Mouse (Mus musculus) layer of hippocampus, adult 18-20 months (tissue): ENCODE data around the gene Nfia. TPM values are rescaled to one million over a fixed set of nuclear protein-coding genes. Genes with fewer than 3 reads are reported as not detected.

Experiments
- DNase-seq, 2 experiments: peaks; one replicate each; pipeline ENCODE4 v3.0.0; 2022; ENCODE audit warnings: low spot score in 2 of 2
- total RNA-seq, 2 experiments: library from RNA; stranded (reverse); gene quantifications; 2 replicates each; pipeline ENCODE4 v1.2.3; 2021

Nfia gene
- total RNA-seq, 2 experiments from 2014 or later, result 94.5 to 95.9 TPM

GRCm38 (mm10) chr4:97765341-97766020 is 7.1 kb upstream of the Nfia start:
- no peak for DNase-seq

DNA sequence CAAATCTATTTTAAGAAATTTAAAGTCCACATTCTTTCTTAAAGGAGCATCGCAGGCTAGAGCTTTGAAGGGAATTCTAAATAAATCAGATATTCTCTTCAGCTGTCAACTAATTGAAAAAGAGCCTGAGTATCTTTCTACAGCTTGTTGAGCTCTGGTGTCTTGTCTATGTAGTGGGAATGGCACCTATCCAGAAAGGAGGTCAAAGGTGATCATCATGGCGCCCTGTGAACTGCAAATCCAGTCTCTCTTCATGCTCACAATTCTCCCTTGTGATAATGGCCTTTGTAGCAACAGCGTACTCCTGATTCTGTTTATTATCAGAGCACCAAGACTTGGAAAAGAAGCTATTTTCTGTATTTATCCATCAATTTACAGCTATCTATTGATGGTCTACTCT is 6.4 kb upstream of the Nfia start:
- DNase-seq, result no peak

GRCm38 (mm10) chr4:97767025-97767424 is 5.5 kb upstream of the Nfia start:
- DNase-seq, result no peak

DNA sequence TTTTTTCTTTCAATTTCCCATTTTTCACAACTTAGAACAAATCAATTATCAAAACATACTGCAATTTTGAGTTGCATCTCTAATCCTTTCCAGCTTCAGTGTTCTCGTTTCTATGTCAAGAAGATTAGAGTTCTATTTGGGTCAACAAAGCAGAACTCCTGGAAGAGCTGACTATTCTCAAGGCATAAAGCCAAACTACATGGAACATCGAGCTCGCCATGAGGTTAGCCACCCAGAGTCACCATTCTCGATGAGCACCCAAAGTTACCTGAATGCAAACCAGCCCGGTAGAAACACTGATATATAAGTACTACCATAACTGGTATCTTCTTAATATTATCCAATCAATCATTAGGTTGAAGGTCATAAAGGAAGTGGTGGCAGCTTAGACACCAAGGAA is 5.0 kb upstream of the Nfia start:
- DNase-seq, result no peak

DNA sequence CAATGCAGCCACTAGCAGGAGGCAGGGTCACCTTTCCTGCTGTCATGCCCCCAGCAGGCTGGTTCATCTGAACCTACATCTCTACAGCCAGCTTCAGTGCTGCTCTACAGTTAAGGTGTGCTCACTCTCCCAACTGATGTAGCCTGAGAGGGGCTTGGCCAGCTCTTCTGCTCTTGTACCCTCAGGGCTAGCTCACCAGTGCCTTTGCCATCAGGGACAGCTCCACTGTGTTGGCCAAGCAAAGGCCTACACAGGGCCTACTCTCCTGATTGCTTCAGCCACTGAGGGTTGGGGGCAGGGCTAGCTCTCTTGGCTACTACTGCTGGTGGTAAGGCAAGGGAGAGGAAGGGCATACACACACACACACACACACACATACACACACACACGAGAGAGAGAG is 2.7 kb upstream of the Nfia start:
- DNase-seq, result no peak

GRCm38 (mm10) chr4:97771426-97771825 is 1.1 kb upstream of the Nfia start:
- no peak for DNase-seq

DNA sequence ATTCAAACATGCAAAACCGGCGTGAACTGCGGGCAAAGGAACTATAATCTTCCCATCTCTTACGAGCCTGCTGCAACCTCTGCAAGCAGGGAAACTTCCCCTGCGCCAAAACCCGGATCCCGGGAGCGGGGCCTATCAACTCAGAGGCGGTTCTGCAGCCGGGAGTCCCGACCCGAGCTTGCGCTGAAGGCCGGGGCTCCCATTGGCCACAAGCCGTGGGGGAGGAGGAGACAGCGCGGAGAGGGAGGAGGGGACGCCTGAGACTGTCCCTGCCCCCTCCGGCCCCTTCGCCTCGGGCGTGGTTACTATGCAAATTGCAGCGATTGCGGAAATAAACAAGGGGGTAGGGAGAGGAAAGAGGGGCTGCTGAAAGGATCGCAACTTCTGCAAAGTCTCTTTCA is 450 bp upstream of the Nfia start:
- DNase-seq, result peak; percentile 96 to 98

DNA sequence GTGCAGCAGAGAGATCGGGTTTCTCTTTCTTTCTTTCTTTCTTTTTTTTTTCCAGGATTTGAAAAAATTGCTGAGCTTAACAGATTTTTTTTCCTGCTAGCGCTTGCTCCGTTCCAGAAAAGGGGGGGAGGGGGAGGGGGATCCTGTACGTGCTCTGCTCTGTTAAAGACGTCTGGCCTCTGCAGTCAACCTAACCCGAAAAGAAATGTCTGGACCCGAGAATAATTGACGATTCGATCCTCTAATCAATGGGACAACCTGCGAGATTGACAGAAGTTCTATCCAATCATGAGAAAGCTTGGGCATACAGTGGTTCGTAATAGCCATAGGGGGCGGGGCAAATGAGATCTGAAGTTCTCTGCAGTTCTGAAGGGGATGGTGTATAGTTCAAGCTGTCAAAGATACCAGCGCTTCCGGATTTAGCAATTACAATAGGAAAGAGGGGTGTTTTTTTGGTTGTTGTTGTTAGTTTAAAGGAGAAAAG is 618 bp downstream of the Nfia start:
- DNase-seq, result peak; percentile 90 to 99

DNA sequence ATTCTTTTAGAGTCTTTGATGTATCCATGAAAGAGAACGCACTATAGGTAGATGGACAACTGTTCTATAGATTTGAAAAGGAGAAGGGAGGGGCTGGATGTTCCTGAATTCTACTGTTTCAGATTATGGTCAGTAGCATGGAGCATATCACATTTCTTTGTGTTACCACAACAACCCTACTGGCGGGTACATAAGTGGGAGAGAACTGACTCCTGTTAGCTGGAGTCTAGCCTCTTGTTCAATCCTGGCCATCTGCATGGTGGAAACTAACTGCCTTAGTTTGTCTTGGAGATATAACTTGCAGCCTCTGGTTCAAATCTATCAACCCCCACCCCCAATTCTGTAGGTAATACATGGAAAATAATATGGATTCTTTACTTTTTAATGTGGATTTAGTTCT is 1.3 kb downstream of the Nfia start:
- no peak for DNase-seq

- DNase-seq, result no peak
Observed at GRCm38 (mm10) chr4:97774446-97774950, 2.0 kb downstream of the Nfia start.

DNA sequence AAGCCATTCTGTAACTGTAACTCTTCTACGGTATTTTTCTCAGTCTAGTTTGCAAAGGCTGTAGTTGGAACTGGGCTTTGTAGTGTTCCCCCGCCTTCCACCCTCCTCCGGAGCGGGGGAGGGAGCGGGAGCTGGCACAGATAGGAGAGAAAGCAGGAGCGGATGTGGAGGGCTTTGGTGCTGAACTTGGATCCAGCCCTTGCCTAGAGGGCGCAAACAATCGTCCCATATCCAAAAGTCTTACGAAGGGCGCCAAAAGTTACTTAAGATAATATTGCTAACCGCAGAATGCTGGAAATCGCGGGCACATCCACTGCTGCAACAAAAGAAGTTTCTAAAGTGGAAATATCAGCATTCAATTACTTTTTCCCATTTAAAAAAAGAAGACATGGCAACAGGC is 2.5 kb downstream of the Nfia start:
- peak in 1 of 2 experiments; percentile 71 for DNase-seq

GRCm38 (mm10) chr4:97775494-97776265 is 3.1 kb downstream of the Nfia start:
- DNase-seq, result no peak

DNA sequence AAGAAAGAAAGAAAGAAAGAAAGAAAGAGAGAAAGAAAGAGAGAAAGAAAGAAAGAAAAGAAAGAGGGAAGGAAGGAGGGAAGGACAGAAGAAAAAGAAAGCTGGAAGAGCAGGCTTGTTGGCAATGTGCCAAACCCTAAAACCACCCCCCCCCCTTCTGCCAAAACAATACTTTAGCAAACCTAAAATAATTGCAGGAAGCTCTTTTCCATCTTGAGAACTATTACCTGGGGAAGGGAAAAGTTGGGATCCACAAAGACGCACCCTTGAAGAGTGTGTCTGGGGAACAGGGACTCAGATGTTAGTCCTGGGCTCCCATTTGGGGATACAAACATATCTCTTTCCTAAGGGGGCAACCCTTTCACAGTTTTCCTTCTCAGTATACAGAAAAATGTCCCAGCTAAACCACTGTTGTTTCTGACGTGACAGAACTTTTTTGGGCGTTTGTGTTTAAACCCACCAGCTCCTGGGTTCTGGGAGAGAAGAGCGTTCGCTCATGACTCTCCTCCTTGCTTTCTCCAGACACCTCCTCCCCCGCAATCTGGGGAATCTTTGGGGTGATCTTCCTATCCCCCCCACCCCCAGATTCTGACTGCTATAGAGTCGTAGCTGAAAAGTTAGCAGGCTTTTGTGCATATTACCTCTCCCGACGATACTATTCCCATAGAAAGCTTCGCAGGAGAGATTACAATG is 4.0 kb downstream of the Nfia start:
- DNase-seq, result peak in 1 of 2 experiments; percentile 55

GRCm38 (mm10) chr4:97777081-97777705 is 4.7 kb downstream of the Nfia start:
- peak in 1 of 2 experiments; percentile 53 for DNase-seq

- peak in 1 of 2 experiments; percentile 60 for DNase-seq
Observed at GRCm38 (mm10) chr4:97777706-97778176, 5.2 kb downstream of the Nfia start, which contains the start of gene E130114P18Rik. TSS of gene E130114P18Rik (minus strand) at chr4:97778078.

DNA sequence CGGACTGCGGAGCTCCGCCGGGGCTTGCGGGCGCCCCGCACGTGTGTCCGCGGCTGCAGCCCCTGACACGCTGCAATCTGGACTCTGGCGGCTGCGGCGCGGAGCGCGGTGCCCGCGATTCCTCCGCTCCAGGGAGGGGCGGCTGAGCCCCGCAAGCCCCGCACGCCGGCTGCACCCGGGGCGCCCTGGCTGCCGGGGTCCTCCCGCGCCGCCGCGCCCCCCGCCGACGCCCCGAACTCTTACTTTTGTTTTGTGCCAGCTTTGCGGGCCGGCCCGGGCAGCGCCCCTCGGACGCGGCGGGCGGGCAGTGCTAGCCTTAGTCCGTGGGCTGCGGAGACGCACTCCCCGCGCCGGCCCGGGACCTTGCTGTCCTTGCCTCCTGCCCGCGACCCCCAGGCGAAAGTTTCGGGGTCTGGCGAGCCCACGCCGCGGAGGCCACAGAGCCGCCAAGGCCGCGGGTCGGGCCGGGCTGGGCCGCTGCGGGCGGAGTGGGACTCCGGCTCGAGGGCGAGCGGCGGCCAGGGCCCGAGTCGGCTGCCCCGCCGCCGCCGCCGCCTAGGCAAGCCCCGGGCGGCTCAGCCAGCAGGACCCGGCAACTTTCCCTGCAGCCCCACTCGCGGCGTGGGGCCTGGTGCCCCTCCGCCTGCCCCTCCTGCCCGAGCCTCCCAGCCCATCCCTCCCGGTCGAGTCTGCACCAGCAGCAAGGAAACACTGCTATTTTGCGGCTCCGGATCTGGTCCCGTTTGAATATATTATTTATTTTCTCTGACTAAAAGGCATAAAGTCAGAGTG is 5.9 kb downstream of the Nfia start:
- DNase-seq, result peak in 1 of 2 experiments; percentile 42

DNA sequence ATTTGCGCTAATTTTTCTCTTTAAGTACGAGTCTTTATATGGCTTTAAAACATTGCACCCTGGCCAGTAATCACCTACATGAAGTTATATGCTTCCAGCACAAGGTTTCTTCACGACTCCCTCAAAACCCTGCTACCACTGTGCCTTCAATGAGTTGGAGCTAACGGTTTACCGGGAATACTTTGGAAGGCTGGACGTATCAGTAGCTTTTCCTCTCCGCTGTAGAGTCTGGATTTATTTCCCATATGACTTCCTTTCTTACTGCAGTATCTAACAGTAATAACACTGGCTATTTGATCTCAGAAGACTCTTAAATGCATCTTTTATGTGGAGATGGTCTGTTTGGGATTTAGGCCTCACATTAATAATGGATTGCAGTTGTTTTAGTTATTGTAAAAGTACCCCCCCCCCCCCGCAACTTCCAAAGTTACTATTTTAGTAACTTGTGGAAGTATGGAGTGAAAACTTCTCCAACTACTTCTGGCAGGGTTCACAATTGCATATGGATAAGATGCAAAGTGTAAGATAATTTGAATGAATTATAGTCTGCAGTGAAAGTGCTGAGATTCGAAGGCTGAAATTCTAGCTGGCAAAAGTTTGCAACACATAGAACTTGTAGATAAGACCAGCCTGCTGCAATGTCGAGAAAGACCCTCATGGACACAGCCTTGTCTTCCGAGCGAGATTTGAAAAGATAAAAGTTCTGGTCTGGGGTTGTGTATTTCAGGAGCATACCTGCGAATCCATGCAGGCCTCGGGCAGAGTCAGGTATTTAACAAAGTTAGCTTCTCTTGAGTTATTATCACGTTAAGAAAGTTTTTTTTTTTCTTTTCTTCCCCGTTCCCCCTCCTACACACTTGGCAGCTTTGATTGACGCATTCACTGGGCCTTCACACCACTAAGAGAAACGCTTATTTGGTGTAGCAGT is 6.7 kb downstream of the Nfia start:
- DNase-seq, result peak in 1 of 2 experiments; percentile 43

DNA sequence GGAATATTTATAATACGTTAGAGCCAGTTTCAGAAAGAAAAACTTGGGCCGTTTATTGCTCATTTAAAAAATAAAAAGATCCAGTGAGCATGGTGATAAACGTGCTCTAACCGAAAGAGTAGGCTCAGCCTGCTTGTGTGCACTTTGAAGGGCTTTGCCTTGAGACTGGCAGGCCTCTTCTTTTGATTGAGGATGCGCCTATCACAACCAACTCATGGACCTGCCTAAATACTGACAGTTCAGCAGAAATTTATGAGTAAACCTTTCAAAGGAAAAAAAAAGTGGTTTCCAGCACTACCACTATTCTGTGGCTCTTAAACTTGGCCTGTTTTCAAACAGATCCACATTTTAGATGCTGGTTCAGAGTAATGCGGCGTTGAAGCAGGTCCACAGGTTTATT is 7.5 kb downstream of the Nfia start:
- peak in 1 of 2 experiments; percentile 41 for DNase-seq
